Mouse (Mus musculus) gastrocnemius, adult 2 months (tissue): ENCODE results near the gene Kif24. TPM values are rescaled to one million over a fixed set of nuclear protein-coding genes. Genes with fewer than 3 reads are reported as not detected.
A peak's percentile ranks its signal among the peaks of the same experiment; 100 is the strongest.

Experiments used
- DNase-seq: peaks from one replicate; pipeline ENCODE4 v3.0.0; 2022
- H3K27ac ChIP-seq: fragments of 200-600 bp; 2 replicates; pipeline ENCODE4 v1.8.1; 2022; ENCODE audit warnings: mild to moderate bottlenecking
- H3K4me3 ChIP-seq: fragments of 200-600 bp; 2 replicates; pipeline ENCODE4 v1.8.1; 2022; ENCODE audit warnings: mild to moderate bottlenecking, moderate library complexity
- CTCF ChIP-seq: fragments of 200-600 bp; IDR thresholded peaks from 2 replicates; pipeline ENCODE4 v1.8.1; 2022; ENCODE audit warnings: antibody characterized with exemption, mild to moderate bottlenecking, moderate library complexity
- intact Hi-C: fragments of 180-260 bp; cut with DNase I; formaldehyde crosslinking; loops from one replicate; pipeline ENCODE4 v1.15.1; 2025
- total RNA-seq, 2 experiments: library from RNA; stranded (reverse); gene quantifications; 2 replicates each; pipeline ENCODE4 v1.2.3; 2021

Gene Kif24
- total RNA-seq, 2 experiments from 2014 or later = 0.31 to 0.33 TPM

- TF ChIP-seq CTCF = no peak
- DNase-seq = peak; percentile 60
- Histone ChIP-seq H3K4me3 (peak overlapping the region; percentile 42), H3K27ac (peak overlapping the region; percentile 48)
- intact Hi-C loops = loop anchor here (2.0 to 5.0 kb wide), 2 partner anchors 76 to 337 kb away; partner anchors contain the start of gene Dcaf12
These were observed 76.8 kb downstream of the Kif24 start for GRCm38 (mm10) chr4:41387755-41388469.

- intact Hi-C loops = loop anchor here (5.0 kb wide), 1 partner anchor 74 kb away; the partner anchor contains the start of gene Dcaf12
- no peak overlapping the region for H3K27ac ChIP-seq
- TF ChIP-seq CTCF = no peak
- no peak overlapping the region for H3K4me3 ChIP-seq
- DNase-seq = no peak
These were observed 78.2 kb downstream of the Kif24 start for GRCm38 (mm10) chr4:41386412-41386975.

GRCm38 (mm10) chr4:41381213-41381950 is 83.3 kb downstream of the Kif24 start:
- H3K27ac ChIP-seq = no peak overlapping the region
- no peak overlapping the region for H3K4me3 ChIP-seq
- no peak for TF ChIP-seq CTCF
- DNase-seq = no peak
- intact Hi-C loops = no loop called here

- no peak for TF ChIP-seq CTCF
- Histone ChIP-seq H3K4me3 (no peak overlapping the region), H3K27ac (no peak overlapping the region)
- intact Hi-C loops = no loop called here
- no peak for DNase-seq
These were observed 87.1 kb downstream of the Kif24 start for GRCm38 (mm10) chr4:41377567-41377966.

- H3K4me3 ChIP-seq = no peak overlapping the region
- TF ChIP-seq CTCF = no peak
- intact Hi-C loops = no loop called here
These were observed 94.8 kb downstream of the Kif24 start for GRCm38 (mm10) chr4:41369702-41370437.

GRCm38 (mm10) chr4:41368198-41368597 is 96.5 kb downstream of the Kif24 start:
- Histone ChIP-seq H3K27ac (no peak overlapping the region), H3K4me3 (no peak overlapping the region)
- intact Hi-C loops = no loop called here
- TF ChIP-seq CTCF = no peak
- no peak for DNase-seq

More at GRCm38 (mm10) chr4:41369702-41370437, 94.8 kb downstream of the Kif24 start:
- H3K27ac ChIP-seq = no peak overlapping the region
- no peak for DNase-seq

- TF ChIP-seq CTCF = no peak
- no peak for DNase-seq
- intact Hi-C loops = no loop called here
- H3K4me3 ChIP-seq = no peak overlapping the region
- H3K27ac ChIP-seq = no peak overlapping the region
These were observed 103.6 kb downstream of the Kif24 start for GRCm38 (mm10) chr4:41361059-41361458.

GRCm38 (mm10) chr4:41359358-41359757 is 105.3 kb downstream of the Kif24 start:
- intact Hi-C loops = no loop called here
- Histone ChIP-seq H3K27ac (no peak overlapping the region), H3K4me3 (no peak overlapping the region)
- no peak for DNase-seq
- TF ChIP-seq CTCF = no peak

GRCm38 (mm10) chr4:41358669-41359068 is 106.0 kb downstream of the Kif24 start:
- intact Hi-C loops = no loop called here

GRCm38 (mm10) chr4:41357154-41357553 is 107.5 kb downstream of the Kif24 start:
- H3K27ac ChIP-seq = no peak overlapping the region
- TF ChIP-seq CTCF = no peak
- intact Hi-C loops = no loop called here
- DNase-seq = no peak
- H3K4me3 ChIP-seq = no peak overlapping the region

More at GRCm38 (mm10) chr4:41358669-41359068, 106.0 kb downstream of the Kif24 start:
- no peak for DNase-seq
- Histone ChIP-seq H3K27ac (peak overlapping the region; percentile 9), H3K4me3 (no peak overlapping the region)
- no peak for TF ChIP-seq CTCF

GRCm38 (mm10) chr4:41353265-41353664 is 111.4 kb downstream of the Kif24 start:
- H3K27ac ChIP-seq = peak overlapping the region; percentile 6; the same call in 1 of the 2 replicates
- no peak for TF ChIP-seq CTCF
- no peak for DNase-seq
- no peak overlapping the region for H3K4me3 ChIP-seq
- intact Hi-C loops = no loop called here

- TF ChIP-seq CTCF = no peak
- Histone ChIP-seq H3K27ac (no peak overlapping the region), H3K4me3 (no peak overlapping the region)
- DNase-seq = no peak
- intact Hi-C loops = no loop called here
These were observed 111.9 kb downstream of the Kif24 start for GRCm38 (mm10) chr4:41352758-41353157.
